Mouse (Mus musculus): Measurements from ENCODE around the gene Chst15.
A peak's percentile ranks its signal among the peaks of the same experiment; 100 is the strongest.

Chst15 gene

GRCm38 (mm10) chr7:132299661-132300210, 17.3 kb downstream of the Chst15 start:
- no peak for DNase-seq

- no peak for DNase-seq
Measured at GRCm38 (mm10) chr7:132298412-132298990, 18.5 kb downstream of the Chst15 start.

- no peak for DNase-seq
Measured at GRCm38 (mm10) chr7:132296661-132297443, 20.2 kb downstream of the Chst15 start.

- DNase-seq, result no peak
Measured at GRCm38 (mm10) chr7:132296132-132296531, 20.9 kb downstream of the Chst15 start.

- peak in 1 of 2 experiments; percentile 10 for DNase-seq
Measured at GRCm38 (mm10) chr7:132287340-132287664, 29.7 kb downstream of the Chst15 start.

GRCm38 (mm10) chr7:132286630-132287339, 30.2 kb downstream of the Chst15 start:
- peak; percentile 26 to 36 for DNase-seq

- no peak for DNase-seq
Measured at GRCm38 (mm10) chr7:132284795-132285194, 32.2 kb downstream of the Chst15 start.

GRCm38 (mm10) chr7:132284048-132284737, 32.8 kb downstream of the Chst15 start:
- no peak for DNase-seq

- no peak for DNase-seq
Measured at GRCm38 (mm10) chr7:132282576-132282975, 34.5 kb downstream of the Chst15 start.

- no peak for DNase-seq
Measured at GRCm38 (mm10) chr7:132282161-132282560, 34.9 kb downstream of the Chst15 start.

- no peak for DNase-seq
Measured at GRCm38 (mm10) chr7:132281753-132282152, 35.3 kb downstream of the Chst15 start.

- DNase-seq, result no peak
Measured at GRCm38 (mm10) chr7:132278658-132279057, 38.4 kb downstream of the Chst15 start.

GRCm38 (mm10) chr7:132276287-132276686, 40.7 kb downstream of the Chst15 start:
- DNase-seq, result no peak

GRCm38 (mm10) chr7:132273741-132274513, 43.1 kb downstream of the Chst15 start:
- no peak for DNase-seq

- no peak for DNase-seq
Measured at GRCm38 (mm10) chr7:132272984-132273383, 44.0 kb downstream of the Chst15 start.

GRCm38 (mm10) chr7:132270364-132270763, 46.7 kb downstream of the Chst15 start:
- no peak for DNase-seq

GRCm38 (mm10) chr7:132269661-132270060, 47.4 kb downstream of the Chst15 start:
- no peak for DNase-seq

GRCm38 (mm10) chr7:132267721-132268498, 49.1 kb downstream of the Chst15 start:
- no peak for DNase-seq

GRCm38 (mm10) chr7:132264763-132265162, 52.3 kb downstream of the Chst15 start:
- DNase-seq, result no peak

- DNase-seq, result no peak
Measured at GRCm38 (mm10) chr7:132263186-132263585, 53.8 kb downstream of the Chst15 start.

- DNase-seq, result no peak
Measured at GRCm38 (mm10) chr7:132262696-132263095, 54.3 kb downstream of the Chst15 start.

Measured in thymus, postnatal 36 days (tissue).